Mouse (Mus musculus) MEL (cell line): ENCODE data around the gene Tcn2.

Experiments
- POLR2A ChIP-seq, 2 experiments: IDR thresholded peaks; 2 replicates each; pipeline ENCODE4 v1.6.1; 2011 to 2012; ENCODE audit warnings: low read length in 2 of 2, mild to moderate bottlenecking in 2 of 2, control low read depth in 1 of 2, improper control_type of control experiment in 1 of 2, low read depth in 1 of 2, moderate library complexity in 1 of 2; ENCODE audit not compliant: control insufficient read depth in 1 of 2, insufficient read depth in 1 of 2, poor library complexity in 1 of 2
- POLR2AphosphoS5 ChIP-seq: IDR thresholded peaks from 2 replicates; pipeline ENCODE4 v1.6.1; 2012; ENCODE audit warnings: low read depth, borderline replicate concordance, mild to moderate bottlenecking, inconsistent platforms, low read length, moderate library complexity, mixed read lengths
- RAD21 ChIP-seq: IDR thresholded peaks from 2 replicates; pipeline ENCODE4 v1.6.1; 2011; ENCODE audit warnings: mild to moderate bottlenecking, low read depth, low read length, improper control_type of control experiment

DNA sequence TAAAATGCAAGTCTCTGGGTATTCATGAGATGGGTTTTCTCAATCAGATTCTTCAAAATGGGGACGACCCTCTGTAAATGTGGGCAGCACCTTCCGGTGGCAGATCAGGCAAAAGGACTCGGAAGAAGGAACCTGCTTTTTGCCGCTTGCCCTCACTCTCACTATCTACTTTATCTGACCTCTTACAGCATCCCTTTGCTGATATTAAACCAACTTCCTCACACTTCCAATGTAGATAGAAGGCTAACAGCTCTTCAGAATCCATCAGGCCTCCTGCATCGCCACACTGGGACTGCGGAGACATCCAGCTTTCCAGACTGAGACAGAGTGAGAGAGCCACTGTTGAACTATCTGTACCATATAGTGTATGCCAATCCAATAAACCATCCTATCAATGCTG lies 9.2 kb downstream of the Tcn2 start:
- TF ChIP-seq POLR2A (IDR thresholded peaks at IDR 0.05; ENCODE audit: control insufficient read depth in 1 of 2, insufficient read depth in 1 of 2, low read depth in 1 of 2, low read length in 2 of 2, poor library complexity in 1 of 2) = no peak
- TF ChIP-seq POLR2AphosphoS5 = no peak
- TF ChIP-seq RAD21 = no peak
